Mouse (Mus musculus): ENCODE results near the gene Gm16181.

Gene Gm16181

GRCm38 (mm10) chr17:35220156-35220952 lies at the start of gene Gm16181:
TSS of gene Gm16181 (plus strand) at chr17:35220834.
- peak; percentile 64 to 73 for DNase-seq

DNA sequence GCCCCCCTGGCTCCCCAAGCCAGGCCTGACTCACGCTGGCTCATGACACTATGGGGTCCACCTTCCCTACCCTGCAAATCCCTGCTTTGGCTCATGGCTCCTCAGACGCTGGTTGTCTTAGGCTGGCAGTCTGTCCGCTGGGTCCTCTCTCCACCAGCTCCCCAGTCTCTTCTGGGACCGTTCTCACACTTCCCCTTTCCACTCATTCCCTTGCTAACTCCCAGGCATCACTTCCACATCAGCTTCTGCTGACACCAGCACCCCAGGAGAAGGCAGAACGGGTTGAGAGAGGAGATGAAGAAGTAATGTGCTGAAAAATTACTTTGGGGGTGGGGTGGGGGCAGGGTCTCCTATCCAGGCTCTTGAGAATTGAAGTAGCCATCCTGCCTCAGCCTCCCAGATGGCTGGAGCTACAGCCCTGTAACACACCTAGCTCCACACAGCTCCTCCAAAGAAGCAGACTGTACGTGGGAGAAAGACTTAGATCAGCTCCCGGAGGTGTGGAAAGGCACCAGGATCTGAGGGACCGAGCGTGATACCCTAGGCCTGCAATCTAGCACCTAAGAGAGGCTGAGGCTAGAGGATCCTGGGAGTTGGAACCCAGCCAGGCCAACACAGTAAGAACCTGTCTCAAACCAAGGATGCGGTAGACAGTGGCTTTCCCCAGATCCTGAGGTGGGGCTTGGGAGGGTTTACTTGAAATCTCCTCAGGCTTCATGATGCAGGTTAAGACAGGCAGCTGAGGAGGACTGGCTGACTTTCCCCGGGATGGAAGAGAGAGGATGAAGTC lies 48.0 kb upstream of the Gm16181 start:
- no peak for DNase-seq

GRCm38 (mm10) chr17:35173329-35173728 lies 47.3 kb upstream of the Gm16181 start:
- no peak for DNase-seq

GRCm38 (mm10) chr17:35174201-35174977 lies 46.2 kb upstream of the Gm16181 start:
- no peak for DNase-seq

- no peak for DNase-seq
Measured at GRCm38 (mm10) chr17:35175382-35175781, 45.3 kb upstream of the Gm16181 start.

- DNase-seq, result no peak
Measured at GRCm38 (mm10) chr17:35175968-35176367, 44.7 kb upstream of the Gm16181 start, which contains the start of gene Aif1. TSS of gene Aif1 (minus strand) at chr17:35176068.

DNA sequence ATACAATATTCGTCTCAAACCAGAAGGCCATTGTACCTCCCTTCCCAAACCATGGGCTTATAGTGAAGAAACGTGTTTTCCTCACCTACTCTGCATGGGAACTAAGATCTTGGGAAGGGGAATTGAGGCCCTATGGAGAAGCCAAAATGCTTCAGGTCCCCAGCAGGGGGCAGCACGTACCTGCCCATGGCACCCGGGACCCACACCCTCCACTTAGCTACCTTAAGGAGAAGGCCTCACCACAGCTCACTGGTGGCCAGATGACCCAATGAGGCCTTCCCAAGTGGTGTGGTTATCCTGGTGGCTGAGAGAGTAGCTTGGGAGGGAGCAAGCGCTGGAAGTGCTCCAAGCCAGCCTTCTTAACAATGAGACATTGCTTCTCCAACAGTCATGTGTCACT lies 42.1 kb upstream of the Gm16181 start:
- DNase-seq, result peak; percentile 86 to 88

- DNase-seq, result no peak
Measured at GRCm38 (mm10) chr17:35180093-35180492, 40.5 kb upstream of the Gm16181 start.

DNA sequence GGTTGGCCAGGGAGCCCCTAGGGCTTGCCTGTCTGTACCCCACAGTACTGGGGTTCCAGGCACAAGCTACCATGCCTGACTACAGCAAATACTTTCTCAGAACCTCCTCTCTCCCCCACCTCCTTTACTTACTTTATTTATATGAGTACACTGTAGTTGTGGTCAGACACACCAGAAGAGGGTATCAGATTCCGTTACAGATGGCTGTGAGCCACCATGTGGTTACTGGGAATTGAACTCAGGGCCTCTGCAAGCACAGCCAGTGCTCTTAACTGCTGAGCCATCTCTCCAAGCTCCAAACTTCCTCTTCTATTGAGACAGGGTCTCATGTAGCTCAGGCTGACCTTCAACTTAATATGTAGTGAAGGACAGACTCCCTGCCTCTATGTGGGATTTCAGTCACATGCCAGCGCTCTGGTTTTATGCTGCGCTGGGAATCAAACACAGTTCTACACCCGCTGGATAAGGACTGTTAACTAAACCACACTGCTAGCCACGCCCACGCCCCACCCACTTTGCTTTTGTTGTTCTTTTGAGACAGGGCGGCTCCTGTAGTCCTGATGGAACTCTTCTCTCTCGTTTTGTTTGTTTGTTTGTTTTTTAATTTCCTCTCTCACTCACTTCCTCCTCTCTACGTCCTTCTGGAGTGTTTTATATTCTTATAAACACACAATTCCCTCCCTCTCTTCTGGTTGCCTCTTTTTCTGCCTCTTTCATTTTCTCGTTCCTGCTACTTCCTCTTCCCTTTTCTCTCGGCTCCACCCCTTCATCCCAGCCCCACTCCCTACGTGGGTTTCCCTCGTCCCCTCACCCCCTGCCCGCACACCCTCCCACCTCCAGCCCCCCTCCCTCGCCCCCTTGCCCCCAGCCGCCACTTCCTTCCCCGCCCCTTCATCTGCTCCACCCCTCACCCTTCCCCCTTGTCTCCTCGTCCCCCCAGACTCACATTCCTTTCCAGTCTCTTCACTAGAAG lies 34.7 kb upstream of the Gm16181 start:
- DNase-seq, result peak; percentile 87 to 90

- DNase-seq, result peak; percentile 47 to 55
Measured at GRCm38 (mm10) chr17:35186681-35187080, 34.0 kb upstream of the Gm16181 start.

- DNase-seq, result no peak
Measured at GRCm38 (mm10) chr17:35187345-35187744, 33.3 kb upstream of the Gm16181 start.

DNA sequence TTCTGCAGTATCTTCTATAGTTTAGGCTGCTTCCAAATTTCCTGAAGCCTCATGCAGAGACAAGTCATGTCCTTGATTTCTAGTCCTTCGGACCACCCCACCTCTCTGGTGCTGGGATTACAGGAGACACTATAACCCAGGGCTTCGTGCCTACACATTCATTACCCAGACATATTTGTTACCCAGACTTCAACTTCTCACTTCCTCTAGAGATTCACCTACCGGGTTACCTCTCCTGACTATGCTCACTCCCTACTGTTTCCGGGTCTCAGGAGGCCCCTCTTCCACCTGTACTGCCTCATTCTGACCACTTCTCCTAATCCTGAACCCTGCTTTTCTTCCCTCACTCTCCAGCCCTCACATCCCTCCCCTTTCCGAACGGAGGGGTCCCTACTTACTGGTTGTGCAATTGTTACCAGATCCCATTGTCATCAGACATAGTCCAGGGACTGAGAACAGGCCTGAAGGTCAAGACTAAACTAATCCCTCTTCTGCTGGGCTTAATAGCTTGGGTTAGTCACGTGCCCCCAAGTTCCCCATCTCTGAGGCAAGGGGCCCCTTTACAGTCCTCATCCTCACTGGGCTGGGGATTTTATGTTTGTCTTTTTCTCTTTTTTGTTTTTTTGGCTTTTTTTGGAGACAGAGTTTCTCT lies 32.5 kb upstream of the Gm16181 start, which contains the start of gene Lst1:
Gene Lst1, minus strand, starts transcription at position 481 of the 652 bp plus-strand sequence.
- DNase-seq, result no peak

DNA sequence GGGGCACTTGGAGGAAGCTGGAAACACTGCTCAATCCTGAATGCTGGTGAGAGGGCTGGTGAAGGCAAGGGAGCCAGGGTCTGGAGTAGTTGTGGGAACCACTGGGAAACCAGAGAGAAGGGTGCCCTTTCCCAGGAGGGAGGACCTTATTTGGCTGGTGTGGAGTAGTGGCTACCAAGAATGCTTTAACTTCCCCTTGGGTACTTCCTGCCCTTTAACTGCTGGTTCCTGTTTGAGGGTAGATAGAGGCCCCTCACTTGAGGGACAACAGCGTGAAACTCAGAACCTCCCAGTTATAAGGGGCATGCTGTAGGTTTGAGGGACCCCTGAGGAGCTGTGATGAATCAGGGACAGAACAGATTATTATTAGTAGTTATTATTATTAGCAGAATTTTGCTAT lies 31.4 kb upstream of the Gm16181 start:
- DNase-seq, result no peak

DNA sequence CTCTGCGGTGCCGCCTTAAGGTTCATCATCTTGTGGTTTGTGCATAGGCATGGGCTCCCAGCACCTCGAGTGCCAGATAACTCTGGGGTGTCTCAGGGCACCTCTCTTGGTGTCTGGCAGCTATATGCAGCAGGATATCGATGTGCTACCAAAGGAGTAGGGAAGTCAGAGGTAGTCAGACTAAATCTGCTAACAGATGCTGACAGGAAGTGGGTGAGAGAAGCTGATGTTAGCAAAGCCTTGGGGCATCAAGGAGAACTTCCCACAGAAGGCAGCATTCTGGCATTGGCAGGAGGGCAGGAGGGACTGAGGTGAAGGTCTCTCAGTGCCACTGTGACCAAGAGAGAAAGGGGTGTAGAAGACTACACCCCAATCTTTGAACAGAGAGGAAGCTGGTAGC lies 30.5 kb upstream of the Gm16181 start:
- no peak for DNase-seq

GRCm38 (mm10) chr17:35191723-35192122 lies 28.9 kb upstream of the Gm16181 start:
- DNase-seq, result no peak

GRCm38 (mm10) chr17:35192924-35193323 lies 27.7 kb upstream of the Gm16181 start:
- DNase-seq, result no peak

DNA sequence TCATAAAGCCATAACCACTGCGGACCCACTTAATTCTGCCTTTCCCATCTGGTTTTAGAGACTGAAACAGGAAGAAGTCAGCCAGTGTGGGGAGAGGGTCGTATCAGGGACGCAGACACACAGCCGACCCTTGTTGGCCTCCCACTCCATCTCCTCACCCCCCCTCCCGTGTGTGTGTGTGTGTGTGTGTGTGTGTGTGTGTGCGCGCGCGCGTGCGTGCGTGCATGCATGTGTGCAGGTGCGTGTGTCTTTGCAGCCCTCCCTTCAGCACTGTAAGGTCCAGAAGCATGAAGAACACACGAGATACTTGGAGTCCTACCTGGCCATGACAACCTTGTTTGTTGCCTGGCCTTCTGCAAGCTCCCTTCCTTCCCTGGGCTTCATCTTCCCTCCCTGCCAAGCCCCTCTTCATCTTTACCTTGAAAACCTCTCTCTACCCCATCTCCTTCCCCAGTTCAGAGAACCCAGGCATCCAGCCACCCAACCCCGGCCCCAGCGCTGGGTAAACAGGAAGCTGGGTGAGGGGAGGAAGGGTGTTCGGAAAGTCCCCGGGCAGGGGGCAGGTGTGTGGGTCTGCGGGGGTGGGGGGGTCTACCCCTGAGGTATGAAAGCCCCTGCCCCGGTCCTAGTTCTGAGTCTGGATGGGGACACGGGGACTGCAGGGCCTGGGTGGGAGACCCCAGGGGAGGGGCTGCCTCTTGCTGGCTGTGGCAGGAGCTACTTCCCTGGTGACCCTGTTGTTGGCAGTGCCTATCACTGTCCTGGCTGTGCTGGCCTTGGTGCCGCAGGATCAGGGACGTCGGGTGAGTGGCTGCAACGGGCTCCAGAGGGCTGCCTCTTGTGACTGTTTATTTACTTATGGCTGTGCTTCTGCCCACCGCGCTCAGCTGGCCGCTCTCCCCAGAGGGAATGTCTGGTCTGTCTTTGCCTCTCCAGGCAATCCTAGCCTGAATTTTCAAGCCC lies 26.5 kb upstream of the Gm16181 start, which contains the start of gene Ltb:
Gene Ltb, plus strand, starts transcription at position 559 of the 963 bp plus-strand sequence.
- DNase-seq, result peak in 1 of 2 experiments; percentile 26

- DNase-seq, result no peak
Measured at GRCm38 (mm10) chr17:35194844-35195630, 25.6 kb upstream of the Gm16181 start.

Measured in kidney, postnatal 4 days (tissue).